8 mouse cellular contexts compared by ENCODE assay signal in genomic region chr10:81174617-81175344, GRCm38 (mm10). TPM values are rescaled to one million over a fixed set of nuclear protein-coding genes. Genes with fewer than 3 reads are reported as not detected.
DNase-seq lines count a peak whose midpoint lies in the region; ATAC-seq and TF ChIP-seq lines count a peak whose summit lies in the region.

No protein-coding gene starts in this region.

- peak; percentile 61 to 68 for ATAC-seq in hematopoietic stem cell, adult 5-6 weeks (replicated peaks in 1 of 2; ENCODE audit: insufficient read depth in 1 of 2, low FRiP score in 2 of 2, low TSS enrichment in 1 of 2, low read depth in 1 of 2, poor library complexity in 2 of 2, severe bottlenecking in 2 of 2)
- ATAC-seq in lung, embryonic 16.5 days (ENCODE audit: low read depth): peak; percentile 49

- H3K27me3 ChIP-seq in lung, embryonic 16.5 days (ENCODE audit: control insufficient read depth, insufficient read depth, low read depth, low read length): no peaks in the 10 kb centered on the region

- TF ChIP-seq POLR2A in olfactory bulb, adult 2 months (IDR thresholded peaks at IDR 0.05; ENCODE audit: insufficient read depth, low read depth, low read length): peak; percentile 45; the same call in 1 of the 2 replicates

- peaks cover 22% of the 10 kb centered on the region for H3K36me3 ChIP-seq in lung, embryonic 16.5 days (ENCODE audit: control insufficient read depth, insufficient read depth, low read length)

- H3K4me2 ChIP-seq in lung, embryonic 16.5 days (ENCODE audit: low read depth, low read length): peak overlapping the region; percentile 49

- peak overlapping the region; percentile 40 for H3K4me3 ChIP-seq in lung, embryonic 16.5 days (ENCODE audit: low read length)
- H3K4me3 ChIP-seq in olfactory bulb, adult 2 months (ENCODE audit: insufficient read depth, low read depth, low read length): peak overlapping the region; percentile 49

- 3% methylated on average over 29 of the region's 29 CpGs for WGBS in lung, embryonic 16.5 days
- 2% methylated on average over 29 of the region's 29 CpGs for WGBS in olfactory bulb, adult 2 months

- peak overlapping the region; percentile 46 for H3K9ac ChIP-seq in lung, embryonic 16.5 days (ENCODE audit: low read length)

- TF ChIP-seq CTCF in olfactory bulb, adult 2 months (IDR thresholded peaks at IDR 0.05; ENCODE audit: insufficient read depth, low read depth, low read length): peak; percentile 81

- H3K9me3 ChIP-seq in lung, embryonic 16.5 days (ENCODE audit: control insufficient read depth, low read length): no peaks in the 10 kb centered on the region

- DNase-seq in Muller cell, postnatal 12 days (ENCODE audit: inconsistent ontology term): peak; percentile 86
- DNase-seq in cerebellum, adult 9-10 months: peak; percentile 95
- peak; percentile 93 for DNase-seq in forelimb bud, embryonic 11.5 days (ENCODE audit: low read depth, low spot score)
- DNase-seq in layer of hippocampus, adult 9-10 months (ENCODE audit: low spot score): peak; percentile 80
- DNase-seq in thymus, adult 18-20 months: peak; percentile 81 to 85

- peak overlapping the region; percentile 87 for H3K27ac ChIP-seq in lung, embryonic 16.5 days (ENCODE audit: low read length)
- peak overlapping the region; percentile 98 for H3K27ac ChIP-seq in olfactory bulb, adult 2 months (ENCODE audit: insufficient read depth, low read depth, low read length)

- peaks cover 34% of the 10 kb centered on the region for H3K4me1 ChIP-seq in lung, embryonic 16.5 days (replicated peaks; ENCODE audit: control insufficient read depth, insufficient read depth, low read length)
- peaks cover 29% of the 10 kb centered on the region for H3K4me1 ChIP-seq in olfactory bulb, adult 2 months (ENCODE audit: control insufficient read depth, insufficient read depth, low read length)

RNA-seq across cellular contexts. Expression of gene Eef2, which starts 1.6 kb away (rescaled TPM):
- 1,714 and 1,773 TPM in 2 replicates for total RNA-seq in hematopoietic stem cell, adult 5-6 weeks (2017)
- polyA plus RNA-seq in lung, embryonic 16.5 days (2015; fragmentation: Nextera tagmentation; extraction: Ambion mirVana): 589 and 620 TPM in 2 replicates
- polyA plus RNA-seq in olfactory bulb, adult 2 months (2012; ENCODE audit: insufficient read depth, insufficient read length, low replicate concordance, missing spikeins): 423 and 2,167 TPM in 2 replicates

RNA-seq across cellular contexts. Expression of gene Pias4, which starts 7.1 kb away (rescaled TPM):
- total RNA-seq in hematopoietic stem cell, adult 5-6 weeks (2017): 7.3 and 8.7 TPM in 2 replicates
- polyA plus RNA-seq in lung, embryonic 16.5 days (2015; fragmentation: Nextera tagmentation; extraction: Ambion mirVana): 35.5 and 41.8 TPM in 2 replicates
- not detected in 2 replicates for polyA plus RNA-seq in olfactory bulb, adult 2 months (2012; ENCODE audit: insufficient read depth, insufficient read length, low replicate concordance, missing spikeins)

RNA-seq across cellular contexts. Expression of gene Dapk3, which starts 8.0 kb away (rescaled TPM):
- total RNA-seq in hematopoietic stem cell, adult 5-6 weeks (2017): 29.9 and 30.6 TPM in 2 replicates
- polyA plus RNA-seq in lung, embryonic 16.5 days (2015; fragmentation: Nextera tagmentation; extraction: Ambion mirVana): 37.5 and 40.5 TPM in 2 replicates
- not detected in 2 replicates for polyA plus RNA-seq in olfactory bulb, adult 2 months (2012; ENCODE audit: insufficient read depth, insufficient read length, low replicate concordance, missing spikeins)

RNA-seq across cellular contexts. Expression of gene 4930442H23Rik, which starts 8.9 kb away (rescaled TPM):
- total RNA-seq in hematopoietic stem cell, adult 5-6 weeks (2017): not detected in 2 replicates
- polyA plus RNA-seq in lung, embryonic 16.5 days (2015; fragmentation: Nextera tagmentation; extraction: Ambion mirVana): not detected in 2 replicates
- polyA plus RNA-seq in olfactory bulb, adult 2 months (2012; ENCODE audit: insufficient read depth, insufficient read length, low replicate concordance, missing spikeins): not detected in 2 replicates

RNA-seq across cellular contexts. Expression of gene Nmrk2, which starts 27.1 kb away (rescaled TPM):
- not detected in 2 replicates for total RNA-seq in hematopoietic stem cell, adult 5-6 weeks (2017)
- polyA plus RNA-seq in lung, embryonic 16.5 days (2015; fragmentation: Nextera tagmentation; extraction: Ambion mirVana): 0.11 and 0.31 TPM in 2 replicates
- not detected in 2 replicates for polyA plus RNA-seq in olfactory bulb, adult 2 months (2012; ENCODE audit: insufficient read depth, insufficient read length, low replicate concordance, missing spikeins)

Comparison
In these comparisons a context has a peak if more than half of its experiments do, and no peak if none do; other contexts are left out.
1. Peak in every context shown above with its lines: DNase-seq, ATAC-seq, H3K4me3 ChIP-seq and H3K27ac ChIP-seq.